Mouse (Mus musculus): ENCODE results near the gene Dusp6.

GRCm38 (mm10) chr10:99242721-99243120, 20.3 kb upstream of the Dusp6 start:
- TF ChIP-seq POLR2A (IDR thresholded peaks at IDR 0.05; ENCODE audit: insufficient read depth, low read depth, low read length), result no peak
- no peak for TF ChIP-seq CTCF (IDR thresholded peaks at IDR 0.05; ENCODE audit: insufficient read depth, low read depth, low read length)

All from olfactory bulb, adult 2 months (tissue).